Mouse (Mus musculus) limb, embryonic 15.5 days (tissue): Measurements from ENCODE around the gene Gm42906. TPM values are rescaled to one million over a fixed set of nuclear protein-coding genes. Genes with fewer than 3 reads are reported as not detected.
A peak's percentile ranks its signal among the peaks of the same experiment; 100 is the strongest.

ENCODE experiments used
- ATAC-seq: fragments of 200-750 bp; cut with Nextera tagmentation; 2 replicates; pipeline ENCODE4 v1.8.0; 2017; ENCODE audit warnings: low read depth, moderate TSS enrichment; ENCODE audit not compliant: insufficient number of reproducible peaks, low FRiP score, low TSS enrichment
- H3K27ac ChIP-seq: fragments of 300-500 bp; sonication (generic); 2 replicates; pipeline ENCODE4 v1.5.1; 2015; ENCODE audit warnings: moderate library complexity, mild to moderate bottlenecking, inconsistent platforms
- H3K27me3 ChIP-seq: fragments of 300-500 bp; sonication (generic); 2 replicates; pipeline ENCODE4 v1.6.1; 2015; ENCODE audit warnings: inconsistent platforms
- H3K36me3 ChIP-seq: fragments of 300-500 bp; sonication (generic); 2 replicates; pipeline ENCODE4 v1.6.1; 2015; ENCODE audit warnings: inconsistent platforms
- H3K4me1 ChIP-seq: fragments of 300-500 bp; sonication (generic); 2 replicates; pipeline ENCODE4 v1.6.1; 2015; ENCODE audit warnings: inconsistent platforms
- H3K4me2 ChIP-seq: fragments of 300-500 bp; sonication (generic); 2 replicates; pipeline ENCODE4 v1.6.1; 2015; ENCODE audit warnings: mild to moderate bottlenecking, inconsistent platforms
- H3K4me3 ChIP-seq: fragments of 300-500 bp; sonication (generic); 2 replicates; pipeline ENCODE4 v1.5.1; 2015; ENCODE audit warnings: mild to moderate bottlenecking, inconsistent platforms
- H3K9ac ChIP-seq: fragments of 300-500 bp; sonication (generic); 2 replicates; pipeline ENCODE4 v1.6.1; 2015; ENCODE audit warnings: inconsistent platforms
- H3K9me3 ChIP-seq: fragments of 300-500 bp; sonication (generic); 2 replicates; pipeline ENCODE4 v1.6.1; 2016; ENCODE audit warnings: inconsistent platforms
- WGBS: fragments of 180-500 bp; shearing (Covaris S2); methylation state at CpG from one replicate; pipeline ENCODE4 v1.1.7; 2015; 5-methylcytosine and 5-hydroxymethylcytosine counted together
- polyA plus RNA-seq: library from polyadenylated mRNA; unstranded; fragments of >200 nt; fragmentation: Nextera tagmentation; extraction: Ambion mirVana; gene quantifications from 2 replicates; pipeline ENCODE4 v1.2.1, GENCODE M21; 2015

The Gm42906 gene
- polyA plus RNA-seq, 1 experiment from 2014 or later: not detected

DNA sequence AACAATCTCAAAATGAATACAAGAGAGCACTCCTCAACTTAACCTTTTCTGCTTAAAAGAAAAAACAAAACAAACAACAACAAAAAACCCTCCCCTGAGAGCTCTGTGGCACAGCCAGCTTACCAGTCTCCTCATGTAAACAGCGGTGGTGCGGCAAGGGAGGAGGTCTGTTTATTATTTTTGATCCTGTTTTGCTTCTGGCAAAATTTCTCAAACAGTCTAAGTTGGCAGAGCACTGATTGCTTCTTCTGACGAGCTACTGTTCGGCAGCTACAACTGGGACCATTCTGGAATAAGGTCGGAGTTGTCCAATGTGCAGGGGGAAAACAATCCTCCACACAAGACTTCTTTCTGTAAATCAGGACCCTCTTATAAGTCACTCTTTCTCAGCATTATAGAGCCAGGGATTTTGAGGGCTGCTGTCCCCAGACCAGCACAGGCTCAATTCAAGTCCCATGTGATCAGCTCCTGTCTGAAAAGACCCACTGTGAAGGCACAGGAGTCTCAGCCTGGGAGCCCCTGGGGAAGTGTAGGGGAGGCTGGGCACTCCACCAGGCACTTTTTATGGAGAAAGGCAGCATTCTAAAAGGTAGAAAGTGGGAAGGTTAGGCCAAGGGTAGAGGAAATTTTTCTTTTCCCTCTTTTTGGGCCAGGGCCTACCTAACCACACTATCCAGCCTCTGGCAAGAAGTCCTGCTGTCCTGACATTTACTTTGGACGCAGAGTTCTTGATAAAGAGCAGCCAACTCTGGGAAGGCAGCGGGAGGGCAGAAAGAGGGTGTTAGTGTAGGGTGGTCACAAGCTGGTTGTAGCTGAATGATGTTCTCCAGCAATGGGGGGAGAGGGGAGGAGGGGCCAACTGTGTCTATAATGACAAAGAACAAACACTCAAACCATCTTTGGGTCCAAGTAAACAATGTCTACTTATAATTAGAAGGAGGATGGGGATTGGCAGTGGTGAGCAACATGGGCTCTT, 253.2 kb downstream of the Gm42906 start:
- peak; percentile 82; the same call in 1 of the 2 replicates for ATAC-seq
- H3K27ac ChIP-seq: no peak overlapping the region; the same call in 1 of the 2 replicates
- H3K36me3 ChIP-seq: no peaks in the 10 kb centered on the region
- no peak overlapping the region for H3K9ac ChIP-seq
- no peak overlapping the region for H3K4me2 ChIP-seq
- peaks cover 12% of the 10 kb centered on the region for H3K4me1 ChIP-seq
- H3K4me3 ChIP-seq: no peak overlapping the region
- WGBS: 55% methylated on average over 7 of the region's 7 CpGs
- no peaks in the 10 kb centered on the region for H3K9me3 ChIP-seq
- H3K27me3 ChIP-seq: no peaks in the 10 kb centered on the region

DNA sequence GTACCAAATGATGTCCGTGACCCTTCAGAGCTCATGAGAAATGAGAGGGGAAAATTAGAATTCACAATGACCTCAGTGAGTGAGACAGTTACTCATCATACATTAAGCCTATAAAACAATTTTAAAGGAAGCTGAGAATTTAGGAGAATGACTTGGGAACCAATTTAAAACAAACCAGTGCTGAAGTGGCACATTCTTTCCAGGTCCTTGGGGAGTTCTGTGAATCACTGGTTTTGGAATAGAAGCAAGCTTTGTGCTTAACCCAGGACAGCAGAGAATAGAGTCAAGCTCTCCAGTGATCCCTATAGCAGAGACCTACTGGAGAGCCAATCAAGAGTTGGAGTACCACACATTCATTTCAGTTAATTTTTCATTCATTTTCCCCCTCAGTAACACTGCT, 254.2 kb downstream of the Gm42906 start:
- H3K9me3 ChIP-seq: no peaks in the 10 kb centered on the region
- peaks cover 12% of the 10 kb centered on the region for H3K4me1 ChIP-seq
- H3K27ac ChIP-seq: no peak overlapping the region
- WGBS: 70% methylated on average over 1 of the region's 1 CpGs
- ATAC-seq: no peak
- no peaks in the 10 kb centered on the region for H3K36me3 ChIP-seq
- no peak overlapping the region for H3K9ac ChIP-seq
- no peak overlapping the region for H3K4me2 ChIP-seq
- H3K4me3 ChIP-seq: no peak overlapping the region
- H3K27me3 ChIP-seq: no peaks in the 10 kb centered on the region

DNA sequence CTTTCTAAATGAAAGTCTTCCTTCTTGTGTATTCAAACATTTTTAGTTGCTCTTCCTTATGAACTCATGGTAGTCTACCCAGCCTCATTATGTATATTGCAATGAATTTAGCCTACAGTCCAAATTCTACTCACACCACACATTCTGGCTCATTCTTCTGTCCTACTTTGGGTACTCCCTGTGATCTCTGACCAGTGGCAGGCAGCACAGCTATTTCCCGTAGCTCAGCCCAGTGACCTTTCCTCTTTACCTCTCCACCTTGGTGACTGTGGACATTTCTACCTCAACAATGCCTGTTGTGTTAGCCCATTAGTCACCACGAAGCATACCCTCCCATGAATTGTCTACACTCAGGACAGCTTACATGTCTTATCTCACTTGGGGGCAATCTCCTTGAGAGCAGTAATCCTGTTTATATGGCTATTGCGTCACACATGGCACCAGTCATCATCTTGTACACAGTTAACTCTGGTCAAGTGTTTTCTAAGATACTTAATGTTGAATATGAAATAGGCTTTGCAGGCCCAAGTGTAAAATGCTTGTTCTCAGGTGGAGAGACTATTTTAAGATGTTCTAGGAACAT, 257.7 kb downstream of the Gm42906 start:
- peaks cover 27% of the 10 kb centered on the region for H3K4me1 ChIP-seq
- H3K27ac ChIP-seq: no peak overlapping the region

DNA sequence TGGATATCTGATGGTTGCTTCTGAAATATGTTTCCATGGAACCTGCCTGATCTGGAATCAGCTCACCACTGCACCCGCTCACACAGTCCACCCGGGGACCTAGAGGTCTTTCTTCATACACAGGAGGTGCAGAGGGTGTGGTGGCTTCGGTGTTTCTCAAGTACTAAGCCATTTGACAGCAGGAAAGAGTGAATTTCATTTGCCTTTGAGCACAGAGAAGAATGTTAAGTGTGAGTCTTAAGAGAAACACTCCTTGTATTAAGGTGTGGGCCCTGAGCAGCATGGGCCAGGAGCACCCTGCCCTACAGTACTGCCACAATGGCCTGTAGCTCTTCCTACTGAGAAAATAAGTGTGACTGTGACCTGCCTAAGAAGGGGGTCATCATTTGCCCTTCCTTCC, 259.8 kb downstream of the Gm42906 start:
- H3K9me3 ChIP-seq: no peaks in the 10 kb centered on the region
- H3K4me2 ChIP-seq: no peak overlapping the region
- H3K9ac ChIP-seq: no peak overlapping the region
- WGBS: 84% methylated on average over 3 of the region's 3 CpGs
- H3K4me3 ChIP-seq: no peak overlapping the region
- no peak overlapping the region for H3K27ac ChIP-seq
- no peaks in the 10 kb centered on the region for H3K27me3 ChIP-seq
- no peak for ATAC-seq
- no peaks in the 10 kb centered on the region for H3K36me3 ChIP-seq
- peaks cover 24% of the 10 kb centered on the region for H3K4me1 ChIP-seq

More for the DNA sequence above, 257.7 kb downstream of the Gm42906 start:
- Histone ChIP-seq H3K4me3 (no peak overlapping the region), H3K9ac (no peak overlapping the region), H3K4me2 (no peak overlapping the region), H3K27me3 (no peaks in the 10 kb centered on the region), H3K9me3 (no peaks in the 10 kb centered on the region), H3K36me3 (no peaks in the 10 kb centered on the region)
- no peak for ATAC-seq
- WGBS: 87% methylated on average over 3 of the region's 3 CpGs

DNA sequence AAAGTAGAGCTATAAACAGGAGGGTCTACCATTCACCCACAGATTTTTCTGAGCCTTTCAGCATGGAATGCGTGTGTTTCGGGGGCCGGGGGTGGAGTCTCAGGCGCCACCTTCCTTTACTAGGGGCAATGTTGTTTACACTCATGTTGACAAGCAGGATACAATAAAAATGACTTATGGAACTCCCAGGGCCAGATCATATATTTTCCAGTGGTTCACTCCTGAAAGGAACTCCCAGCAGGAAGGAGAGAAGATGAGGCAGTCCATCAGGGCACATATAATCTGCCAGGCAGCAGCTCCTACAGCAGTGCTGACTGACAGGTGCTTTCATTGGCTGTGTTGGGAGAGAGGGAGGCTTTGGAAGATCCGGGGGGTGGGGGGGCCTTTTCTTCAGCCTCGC, 260.3 kb downstream of the Gm42906 start:
- ATAC-seq: no peak
- Histone ChIP-seq H3K4me2 (no peak overlapping the region), H3K4me1 (peaks cover 24% of the 10 kb centered on the region), H3K27me3 (no peaks in the 10 kb centered on the region), H3K9me3 (no peaks in the 10 kb centered on the region), H3K27ac (no peak overlapping the region), H3K36me3 (no peaks in the 10 kb centered on the region), H3K9ac (no peak overlapping the region), H3K4me3 (no peak overlapping the region)
- 62% methylated on average over 6 of the region's 6 CpGs for WGBS

DNA sequence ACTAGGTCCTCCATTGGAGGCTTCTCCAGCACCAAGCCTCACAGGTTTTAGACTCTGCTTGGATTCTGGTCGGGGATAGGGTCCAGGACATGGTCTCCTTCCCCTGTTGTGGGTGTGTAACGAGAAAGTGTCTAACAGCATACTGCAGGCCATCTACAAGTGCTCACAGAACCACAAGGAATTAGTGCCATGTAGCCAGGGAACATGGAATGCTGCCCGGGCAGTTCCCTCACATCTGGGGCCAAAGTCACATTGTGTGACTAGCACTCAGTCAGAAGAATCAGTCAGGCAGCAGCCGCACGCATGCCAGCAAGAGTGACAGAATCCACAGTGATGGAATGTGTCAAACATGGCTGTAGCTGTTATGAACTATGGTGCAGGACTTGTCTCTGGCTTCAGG, 261.7 kb downstream of the Gm42906 start:
- Histone ChIP-seq H3K4me2 (no peak overlapping the region), H3K4me3 (no peak overlapping the region), H3K9me3 (no peaks in the 10 kb centered on the region), H3K4me1 (peaks cover 24% of the 10 kb centered on the region), H3K9ac (no peak overlapping the region), H3K27me3 (no peaks in the 10 kb centered on the region), H3K36me3 (no peaks in the 10 kb centered on the region), H3K27ac (no peak overlapping the region)
- ATAC-seq: no peak
- 70% methylated on average over 5 of the region's 5 CpGs for WGBS

DNA sequence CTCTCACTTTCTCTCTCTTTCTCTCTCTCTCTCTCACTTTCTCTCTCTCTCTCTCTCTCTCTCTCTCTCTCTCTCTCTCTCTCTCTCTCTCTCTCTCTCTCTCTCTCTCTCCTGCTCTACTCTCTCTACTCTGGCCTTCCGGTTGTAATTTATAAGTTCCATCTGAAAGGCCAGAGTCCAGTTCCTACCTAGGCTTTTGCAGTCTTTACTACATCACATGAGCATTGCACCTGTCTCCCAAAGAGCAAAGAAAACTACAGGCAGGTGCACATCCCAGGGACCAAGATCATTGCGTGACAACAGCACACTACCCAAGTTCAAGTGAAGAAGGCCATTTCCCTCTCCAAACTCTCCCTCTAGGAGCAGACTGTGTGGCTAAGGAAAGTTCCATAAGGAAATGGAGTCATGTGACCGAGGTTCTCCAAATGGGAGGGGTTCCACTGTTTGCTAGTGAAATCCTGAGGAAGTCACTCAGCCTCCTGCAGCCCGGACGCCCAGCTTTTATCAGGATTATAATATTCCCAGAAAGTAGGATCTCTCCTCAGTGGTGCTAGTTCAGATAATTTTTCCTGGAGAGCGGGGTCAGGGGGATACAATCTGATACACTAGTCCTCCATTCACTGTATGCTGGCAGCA, 262.5 kb downstream of the Gm42906 start:
- Histone ChIP-seq H3K4me1 (peaks cover 24% of the 10 kb centered on the region), H3K36me3 (no peaks in the 10 kb centered on the region), H3K9me3 (no peaks in the 10 kb centered on the region), H3K9ac (no peak overlapping the region), H3K27ac (no peak overlapping the region), H3K27me3 (no peaks in the 10 kb centered on the region), H3K4me2 (no peak overlapping the region), H3K4me3 (no peak overlapping the region)
- 83% methylated on average over 6 of the region's 6 CpGs for WGBS
- ATAC-seq: no peak

DNA sequence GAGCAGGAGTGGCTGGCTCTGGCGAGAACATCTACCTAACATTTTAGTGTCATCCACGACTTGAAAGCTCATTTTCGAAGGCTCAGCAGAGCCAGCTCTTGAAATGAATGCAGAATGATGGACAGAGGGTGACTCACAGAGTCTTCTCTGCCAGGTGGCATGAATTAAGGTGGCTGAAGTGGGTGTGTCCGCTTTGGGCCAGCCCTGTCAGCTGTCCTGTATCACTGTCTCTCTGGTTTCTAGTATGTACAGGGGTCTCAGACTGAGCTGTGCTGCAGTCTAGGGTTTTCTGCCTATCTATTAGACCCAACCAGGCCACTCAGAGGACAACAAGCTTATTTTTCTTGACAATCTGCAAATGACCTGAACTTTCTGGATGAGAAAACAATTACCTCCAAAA, 263.1 kb downstream of the Gm42906 start:
- peaks cover 24% of the 10 kb centered on the region for H3K4me1 ChIP-seq
- no peak overlapping the region for H3K9ac ChIP-seq
- H3K4me2 ChIP-seq: no peak overlapping the region
- no peaks in the 10 kb centered on the region for H3K36me3 ChIP-seq
- H3K4me3 ChIP-seq: no peak overlapping the region
- no peak overlapping the region for H3K27ac ChIP-seq
- H3K9me3 ChIP-seq: no peaks in the 10 kb centered on the region
- ATAC-seq: no peak
- 64% methylated on average over 4 of the region's 4 CpGs for WGBS
- no peaks in the 10 kb centered on the region for H3K27me3 ChIP-seq

DNA sequence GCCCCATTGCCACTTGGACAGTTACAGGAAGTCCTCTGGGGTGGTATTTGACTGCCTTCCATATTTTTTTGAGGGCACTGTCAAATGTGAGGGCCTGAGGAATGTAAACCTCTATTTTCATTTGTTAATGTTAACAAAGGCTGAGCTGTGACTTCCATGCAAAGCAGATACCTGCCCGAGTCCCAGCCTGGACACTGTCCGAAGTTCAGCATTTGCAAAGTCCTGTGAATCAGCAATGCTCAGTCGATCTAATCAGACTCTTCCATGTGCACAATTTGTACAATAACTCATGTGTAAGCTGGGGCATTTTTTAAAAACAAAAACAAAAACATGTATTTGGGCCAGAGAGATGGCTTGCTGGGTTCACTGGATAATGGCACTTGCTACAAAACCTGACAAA, 265.3 kb downstream of the Gm42906 start:
- H3K27ac ChIP-seq: no peak overlapping the region
- H3K9ac ChIP-seq: no peak overlapping the region
- no peak overlapping the region for H3K4me3 ChIP-seq
- H3K4me2 ChIP-seq: no peak overlapping the region
- ATAC-seq: no peak
- peaks cover 18% of the 10 kb centered on the region for H3K4me1 ChIP-seq
- H3K9me3 ChIP-seq: no peaks in the 10 kb centered on the region
- no peaks in the 10 kb centered on the region for H3K27me3 ChIP-seq
- H3K36me3 ChIP-seq: no peaks in the 10 kb centered on the region
- WGBS: 91% methylated on average over 3 of the region's 3 CpGs

DNA sequence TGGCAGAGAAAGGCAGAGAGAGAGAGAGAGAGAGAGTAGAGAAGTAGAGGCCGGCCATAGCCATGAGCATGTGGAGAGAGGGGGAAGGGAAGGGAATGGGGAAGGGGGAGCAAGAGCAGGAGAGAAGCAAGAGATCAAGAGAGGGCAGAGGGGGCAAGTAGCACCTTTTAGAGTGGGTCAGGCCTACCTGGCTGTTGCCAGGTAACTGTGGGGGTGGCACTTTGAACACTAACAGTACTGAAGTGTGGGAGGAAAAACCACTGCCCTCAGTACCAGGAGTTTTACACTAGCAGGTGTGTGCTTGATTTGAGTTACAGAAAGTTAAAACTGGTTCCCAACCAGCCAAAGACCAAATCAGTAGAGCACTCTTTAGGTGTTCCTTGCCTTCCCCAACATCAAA, 272.7 kb downstream of the Gm42906 start:
- Histone ChIP-seq H3K4me1 (peaks cover 16% of the 10 kb centered on the region), H3K27me3 (no peaks in the 10 kb centered on the region), H3K9ac (no peak overlapping the region), H3K4me3 (no peak overlapping the region), H3K4me2 (no peak overlapping the region), H3K9me3 (no peaks in the 10 kb centered on the region), H3K36me3 (no peaks in the 10 kb centered on the region), H3K27ac (no peak overlapping the region)
- WGBS: 53% methylated on average over 1 of the region's 1 CpGs
- no peak for ATAC-seq

DNA sequence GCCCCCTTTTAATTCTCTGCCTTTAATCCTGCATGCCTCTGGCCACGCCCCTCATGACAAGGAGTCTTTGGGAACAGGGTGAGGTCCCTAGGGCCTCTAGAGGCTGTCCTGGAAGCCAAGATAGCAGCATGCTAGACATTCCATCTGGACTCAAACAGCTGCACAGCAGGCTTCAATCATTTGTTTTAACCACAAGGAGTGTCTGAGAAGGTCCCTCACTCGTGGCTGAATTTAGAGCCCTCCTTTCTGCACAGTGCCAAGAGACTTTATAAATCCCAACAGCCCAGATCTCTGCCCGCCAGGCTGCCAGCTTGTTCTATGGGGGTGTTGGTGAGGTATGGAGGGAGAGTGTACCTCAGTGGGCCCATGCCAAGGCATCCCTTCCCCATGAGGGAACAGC, 273.2 kb downstream of the Gm42906 start:
- Histone ChIP-seq H3K4me1 (peaks cover 16% of the 10 kb centered on the region), H3K9me3 (no peaks in the 10 kb centered on the region), H3K4me3 (no peak overlapping the region), H3K27me3 (no peaks in the 10 kb centered on the region), H3K36me3 (no peaks in the 10 kb centered on the region), H3K4me2 (no peak overlapping the region), H3K27ac (no peak overlapping the region), H3K9ac (no peak overlapping the region)
- 37% methylated on average over 3 of the region's 3 CpGs for whole genome bisulfite sequencing
- 0 out of 2 replicates have a peak, but pooled peaks have one; percentile 40 for ATAC-seq

DNA sequence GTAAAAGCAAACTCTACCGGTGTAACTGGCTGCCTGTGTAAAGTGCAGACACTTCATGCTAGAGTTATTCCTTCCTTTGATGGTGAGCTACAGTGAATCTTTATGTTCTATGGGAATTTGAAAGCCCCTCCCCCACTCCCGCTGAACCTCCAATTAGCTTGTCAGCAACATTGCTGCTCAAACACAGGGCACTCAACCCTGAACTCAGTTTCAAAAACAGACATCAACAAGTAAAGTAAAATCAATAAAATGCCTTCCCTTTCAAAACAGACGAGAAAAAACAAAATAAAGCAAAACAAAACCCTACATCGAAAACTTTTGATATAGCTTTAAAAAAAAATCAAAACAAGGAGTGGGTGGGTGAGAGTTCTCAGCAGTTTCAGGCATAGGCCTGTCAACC, 273.9 kb downstream of the Gm42906 start:
- no peaks in the 10 kb centered on the region for H3K9me3 ChIP-seq
- H3K27me3 ChIP-seq: no peaks in the 10 kb centered on the region
- peaks cover 16% of the 10 kb centered on the region for H3K4me1 ChIP-seq
- 56% methylated on average over 4 of the region's 4 CpGs for WGBS
- no peak overlapping the region for H3K4me2 ChIP-seq
- ATAC-seq: no peak
- no peak overlapping the region for H3K27ac ChIP-seq
- no peaks in the 10 kb centered on the region for H3K36me3 ChIP-seq
- H3K4me3 ChIP-seq: no peak overlapping the region
- H3K9ac ChIP-seq: no peak overlapping the region
